Mouse (Mus musculus): ENCODE measurements at regions not wholly inside any gene's neighbourhood (a gene's known extent, or its start where the extent isn't known, plus 50 kb on each side); places are given as distances from the start of the nearest gene placed in this dataset.

GRCm38 (mm10) chr5:64536393-64537112 is 266.6 kb upstream of the Klf3 start:
- H3K4me1 ChIP-seq (ENCODE audit: control insufficient read depth in 1 of 2, insufficient read depth in 2 of 2), result peaks cover 0 to 9% of the 10 kb centered on the region in 2 experiments; a peak in 2 of 4 replicates
- no peaks in the 10 kb centered on the region for H3K9me3 ChIP-seq (replicated peaks; ENCODE audit: low read length)
- no peaks in the 10 kb centered on the region for H3K27me3 ChIP-seq (replicated peaks)
- DNase-seq (ENCODE audit: extremely low read depth), result no peak
- no peak overlapping the region for H3K4me2 ChIP-seq (ENCODE audit: insufficient read depth, low read depth, poor library complexity, severe bottlenecking)
- no peak overlapping the region for H3K27ac ChIP-seq (ENCODE audit: insufficient read depth, low read depth)
- H3K79me2 ChIP-seq (replicated peaks; ENCODE audit: control insufficient read depth, extremely low read depth, insufficient read depth, poor library complexity, severe bottlenecking), result no peaks in the 10 kb centered on the region
- TF ChIP-seq CHD1 (IDR thresholded peaks at IDR 0.05; ENCODE audit: low read depth, low read length) (no peak), SIN3A (IDR thresholded peaks at IDR 0.05; ENCODE audit: low read length) (no peak), MAZ (IDR thresholded peaks at IDR 0.05; ENCODE audit: low read depth, low read length) (no peak), ETS1 (conservative IDR thresholded peaks at IDR 0.05; ENCODE audit: low read depth, low read length) (no peak), USF2 (conservative IDR thresholded peaks at IDR 0.05; ENCODE audit: low read depth, low read length) (no peak), TBP (conservative IDR thresholded peaks at IDR 0.05; ENCODE audit: low read depth, low read length) (no peak), E2F4 (IDR thresholded peaks at IDR 0.05; ENCODE audit: insufficient replicate concordance, low read depth, low read length) (no peak), EP300 (IDR thresholded peaks at IDR 0.05; ENCODE audit: low read length) (no peak), ZMIZ1 (IDR thresholded peaks at IDR 0.05; ENCODE audit: low read depth, low read length) (no peak), GABPA (IDR thresholded peaks at IDR 0.05; ENCODE audit: insufficient replicate concordance, low read depth, low read length) (no peak), PAX5 (IDR thresholded peaks at IDR 0.05; ENCODE audit: low read length) (no peak), CTCF (conservative IDR thresholded peaks at IDR 0.05 in 1 of 2, IDR thresholded peaks at IDR 0.05 in 1 of 2; ENCODE audit: low read depth in 2 of 2, low read length in 2 of 2) (no peak), ELF1 (IDR thresholded peaks at IDR 0.05; ENCODE audit: low read depth, low read length) (no peak), POLR2A (IDR thresholded peaks at IDR 0.05; ENCODE audit: low read depth, low read length) (no peak), IRF4 (IDR thresholded peaks at IDR 0.05; ENCODE audit: low read depth, low read length) (no peak), ZKSCAN1 (IDR thresholded peaks at IDR 0.05; ENCODE audit: borderline replicate concordance, low read depth, low read length) (no peak), USF1 (IDR thresholded peaks at IDR 0.05; ENCODE audit: low read depth, low read length) (no peak)
- H3K9ac ChIP-seq (ENCODE audit: insufficient read depth, low read depth), result no peak overlapping the region
- dilution Hi-C loops (cut with MboI; ENCODE audit: extremely low pct_ligation_motif_present, extremely low pct_unique_long_range_greater_than_20kb, low sequenced_read_pairs) (no loop called here), in situ Hi-C loops (cut with MboI; ENCODE audit: low pct_ligation_motif_present, low pct_unique_long_range_greater_than_20kb, low sequenced_read_pairs) (no loop called here)
- no peaks in the 10 kb centered on the region for H3K36me3 ChIP-seq (replicated peaks in 1 of 2; ENCODE audit: control insufficient read depth in 1 of 2, insufficient read depth in 1 of 2, low read length in 1 of 2)
- no peak overlapping the region for H3K4me3 ChIP-seq (replicated peaks in 1 of 3; ENCODE audit: low read depth in 2 of 3, low read length in 2 of 3, poor library complexity in 1 of 3)

GRCm38 (mm10) chr5:64537113-64537780 is 265.9 kb upstream of the Klf3 start:
- TF ChIP-seq MYC (IDR thresholded peaks at IDR 0.05; ENCODE audit: low read depth, low read length) (no peak), CTCF (conservative IDR thresholded peaks at IDR 0.05 in 1 of 2, IDR thresholded peaks at IDR 0.05 in 1 of 2; ENCODE audit: low read depth in 2 of 2, low read length in 2 of 2) (no peak), USF2 (conservative IDR thresholded peaks at IDR 0.05; ENCODE audit: low read depth, low read length) (no peak), MAFK (IDR thresholded peaks at IDR 0.05; ENCODE audit: insufficient replicate concordance, low read length) (no peak), BHLHE40 (IDR thresholded peaks at IDR 0.05; ENCODE audit: low read depth, low read length) (no peak), ZNF384 (IDR thresholded peaks at IDR 0.05; ENCODE audit: low read depth, low read length) (no peak), ZMIZ1 (IDR thresholded peaks at IDR 0.05; ENCODE audit: low read depth, low read length) (no peak)
- Histone ChIP-seq H3K79me2 (replicated peaks; ENCODE audit: control insufficient read depth, extremely low read depth, insufficient read depth, poor library complexity, severe bottlenecking) (no peaks in the 10 kb centered on the region), H3K27me3 (replicated peaks) (no peaks in the 10 kb centered on the region), H3K4me3 (replicated peaks in 1 of 3; ENCODE audit: low read depth in 2 of 3, low read length in 2 of 3, poor library complexity in 1 of 3) (no peak overlapping the region), H3K9me3 (replicated peaks; ENCODE audit: low read length) (no peaks in the 10 kb centered on the region), H3K27ac (ENCODE audit: insufficient read depth, low read depth) (no peak overlapping the region), H3K9ac (ENCODE audit: insufficient read depth, low read depth) (no peak overlapping the region), H3K4me1 (ENCODE audit: control insufficient read depth in 1 of 2, insufficient read depth in 2 of 2) (peaks cover 0 to 9% of the 10 kb centered on the region in 2 experiments; a peak in 2 of 4 replicates), H3K4me2 (ENCODE audit: insufficient read depth, low read depth, poor library complexity, severe bottlenecking) (no peak overlapping the region), H3K36me3 (replicated peaks in 1 of 2; ENCODE audit: control insufficient read depth in 1 of 2, insufficient read depth in 1 of 2, low read length in 1 of 2) (no peaks in the 10 kb centered on the region)
- in situ Hi-C loops (cut with MboI; ENCODE audit: low pct_ligation_motif_present, low pct_unique_long_range_greater_than_20kb, low sequenced_read_pairs) (no loop called here), dilution Hi-C loops (cut with MboI; ENCODE audit: extremely low pct_ligation_motif_present, extremely low pct_unique_long_range_greater_than_20kb, low sequenced_read_pairs) (no loop called here)
- no peak for DNase-seq (ENCODE audit: extremely low read depth)

Data from CH12.LX (cell line).